Mouse (Mus musculus) gonadal fat pad, adult 2 months (tissue): ENCODE data around the gene Gm20388. TPM values are rescaled to one million over a fixed set of nuclear protein-coding genes. Genes with fewer than 3 reads are reported as not detected.

ENCODE experiments used
- DNase-seq: peaks from one replicate; pipeline ENCODE4 v3.0.0-alpha.2; 2012; ENCODE audit warnings: low read depth
- polyA plus RNA-seq: library from polyadenylated mRNA; depleted of rRNA; stranded (reverse); fragments of >200 nt; gene quantifications from 2 replicates; pipeline ENCODE4 v1.2.3, GENCODE M21; 2012

The Gm20388 gene
- polyA plus RNA-seq, 1 experiment: 119 TPM

DNA sequence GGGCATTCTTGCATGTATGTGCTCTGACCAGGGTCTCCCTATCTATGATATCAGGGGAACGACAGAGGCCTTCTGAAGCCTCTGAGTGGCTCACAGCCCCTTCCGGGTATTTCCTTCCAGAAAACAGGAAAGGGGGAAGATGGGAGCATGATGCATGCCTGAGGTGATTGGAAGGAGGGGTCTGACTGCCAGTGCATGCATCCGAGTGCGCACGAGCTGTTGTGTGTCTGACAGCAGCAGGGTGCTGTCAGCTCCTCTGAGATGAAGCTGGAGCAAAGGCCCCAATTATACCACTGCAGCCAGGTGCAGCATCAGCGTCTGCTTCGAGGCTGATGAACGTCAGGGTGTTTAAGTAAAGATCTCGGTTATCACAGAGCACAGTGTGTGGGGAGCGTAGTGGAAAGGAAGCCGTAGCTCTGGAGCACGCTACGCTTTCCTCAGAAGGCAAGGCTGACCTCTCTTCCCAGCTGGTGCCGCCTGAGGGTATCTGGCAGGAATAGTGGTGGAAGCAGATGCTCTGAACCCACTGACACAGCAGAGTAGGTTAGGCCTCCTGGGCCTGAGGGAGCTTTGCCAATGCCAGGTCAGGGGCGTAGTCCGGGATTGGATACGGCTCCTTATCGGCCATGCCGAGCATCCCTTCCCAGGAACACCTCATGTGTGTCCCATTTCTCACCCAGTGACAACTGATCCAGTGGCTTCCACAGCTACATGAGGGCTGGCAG is 2683.3 kb downstream of the Gm20388 start:
- no peak for DNase-seq

DNA sequence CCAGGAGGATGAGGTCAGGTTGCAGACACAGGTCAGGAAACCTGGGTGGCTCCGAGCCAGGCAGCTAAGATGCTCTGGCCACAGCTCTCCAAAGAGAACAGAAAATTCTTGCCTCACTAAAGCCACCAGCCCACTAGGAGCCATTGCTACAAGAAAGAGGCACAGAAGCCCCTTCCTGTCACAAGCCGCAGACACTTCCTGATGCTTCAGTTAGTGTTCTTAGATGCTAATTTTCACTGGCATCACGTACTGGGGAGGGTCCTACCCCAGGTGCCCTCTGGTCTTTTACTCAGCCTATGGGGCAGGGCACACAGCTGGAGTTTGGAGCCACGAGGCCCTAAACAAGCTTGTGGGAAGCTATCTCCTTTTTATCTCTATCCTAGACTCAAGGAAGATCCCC is 2685.4 kb downstream of the Gm20388 start:
- DNase-seq: no peak

GRCm38 (mm10) chr8:122600666-122601065 is 2690.0 kb downstream of the Gm20388 start:
- DNase-seq: no peak

DNA sequence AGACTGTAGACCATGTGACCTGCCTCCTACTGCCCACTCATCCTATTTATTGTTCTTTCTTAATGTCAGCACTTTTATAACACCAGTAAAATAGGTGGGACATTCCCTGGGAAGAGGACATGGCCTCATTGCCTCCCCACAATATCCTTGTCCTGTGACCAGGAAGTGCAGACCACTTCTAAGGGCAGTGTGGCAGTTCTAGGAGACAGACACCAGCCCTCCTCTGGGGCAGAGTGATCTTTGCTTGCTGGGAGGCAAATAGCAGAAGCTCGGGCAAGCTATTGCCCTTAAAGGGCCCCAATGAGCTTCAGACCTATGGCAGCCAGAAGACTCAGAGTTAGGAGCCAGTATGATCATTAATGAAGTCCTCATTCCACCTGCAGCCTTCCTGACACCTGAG is 2694.0 kb downstream of the Gm20388 start:
- no peak for DNase-seq

DNA sequence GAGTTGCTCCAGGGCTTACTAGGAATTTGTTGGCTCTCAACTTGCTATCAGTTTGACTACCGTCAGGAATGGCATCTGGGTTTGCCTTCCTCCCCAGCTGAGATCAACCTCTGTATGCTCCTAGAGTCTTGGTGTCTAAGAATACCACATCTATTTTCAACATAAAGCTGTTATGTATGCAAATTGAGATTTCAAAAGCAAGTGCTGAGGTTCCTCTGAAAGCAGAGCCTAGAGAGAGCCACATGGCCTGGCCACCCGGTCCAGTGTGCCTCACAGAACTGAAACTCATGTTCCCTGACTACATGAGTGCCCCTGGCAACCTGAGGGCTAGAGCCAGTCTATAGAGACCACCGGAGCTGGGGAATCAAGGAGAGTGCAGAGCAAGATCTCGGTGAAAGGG is 2694.7 kb downstream of the Gm20388 start:
- DNase-seq: no peak

- DNase-seq: no peak
Measured at GRCm38 (mm10) chr8:122606810-122607209, 2696.2 kb downstream of the Gm20388 start.

GRCm38 (mm10) chr8:122610209-122610608 is 2699.6 kb downstream of the Gm20388 start:
- no peak for DNase-seq

GRCm38 (mm10) chr8:122610612-122611277 is 2700.1 kb downstream of the Gm20388 start:
- DNase-seq: no peak

- DNase-seq: peak; percentile 50
Measured at GRCm38 (mm10) chr8:122611295-122612133, 2700.9 kb downstream of the Gm20388 start, which contains the start of the genes Galns and Trappc2l. Galns (minus strand) TSS chr8:122611463. Trappc2l (plus strand) TSS chr8:122611640.

DNA sequence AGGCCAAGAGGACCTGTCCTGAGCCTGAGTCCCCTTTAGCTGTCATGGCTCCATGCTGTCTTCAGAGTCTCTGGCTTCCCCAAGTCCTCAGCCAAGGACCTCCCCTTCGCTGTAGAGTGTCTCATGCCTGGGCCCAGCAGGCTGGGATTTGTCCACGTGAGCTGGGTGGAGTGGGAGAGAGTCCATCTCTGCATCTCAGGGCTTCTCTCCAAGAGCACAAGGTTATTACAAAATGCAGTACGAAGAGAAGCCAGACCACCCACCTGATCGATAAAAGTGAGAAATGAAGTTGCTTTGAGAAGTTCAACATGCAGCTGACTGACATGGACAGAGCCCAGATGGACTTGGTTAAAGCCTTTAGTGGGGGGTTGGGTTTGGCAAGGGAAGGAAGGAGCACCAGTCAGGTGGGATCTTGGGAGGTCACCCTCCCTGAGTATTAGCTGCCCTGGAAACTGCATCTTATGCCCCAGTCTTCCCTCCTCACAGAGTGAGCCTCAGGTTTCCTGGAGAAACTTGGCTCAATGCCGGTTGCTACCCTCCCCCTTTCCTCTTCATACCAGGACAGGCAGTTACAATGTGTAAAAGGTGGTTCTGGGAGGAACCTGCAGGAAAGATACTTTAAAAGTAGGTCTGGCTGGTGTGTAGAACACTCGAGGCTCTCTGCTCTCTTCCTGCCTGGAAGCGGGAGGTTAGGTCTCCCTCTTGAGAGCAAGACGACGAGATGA is 2705.7 kb downstream of the Gm20388 start:
- DNase-seq: no peak

DNA sequence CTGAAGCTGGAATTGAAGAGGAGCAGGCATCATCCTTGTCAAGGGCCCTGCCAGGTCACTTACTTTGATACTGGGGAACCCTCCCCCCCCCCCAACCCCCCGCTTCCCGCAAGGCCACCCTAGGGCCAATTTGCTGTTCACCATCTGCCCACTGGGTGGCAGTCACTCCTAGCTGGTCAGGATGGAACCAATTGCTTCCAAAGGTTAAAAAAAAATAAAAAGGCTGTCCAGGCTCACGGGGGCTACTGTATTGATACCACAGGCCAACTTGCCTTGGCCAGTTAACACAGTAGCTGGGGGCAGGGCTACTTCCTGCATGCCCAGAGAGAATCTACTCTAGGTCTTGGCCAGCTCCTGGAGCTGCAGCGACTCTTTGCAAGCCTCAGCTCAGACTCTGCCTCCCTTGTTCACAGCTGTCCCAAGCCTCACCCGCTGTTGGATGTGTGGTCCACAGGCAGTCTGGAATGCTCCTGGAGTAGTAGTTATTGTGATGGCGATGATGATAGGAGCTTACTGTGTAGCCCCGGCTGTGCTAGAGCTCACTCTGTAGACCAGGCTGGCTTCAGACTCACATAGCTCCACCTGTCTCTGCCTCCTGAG is 2707.4 kb downstream of the Gm20388 start:
- no peak for DNase-seq

DNA sequence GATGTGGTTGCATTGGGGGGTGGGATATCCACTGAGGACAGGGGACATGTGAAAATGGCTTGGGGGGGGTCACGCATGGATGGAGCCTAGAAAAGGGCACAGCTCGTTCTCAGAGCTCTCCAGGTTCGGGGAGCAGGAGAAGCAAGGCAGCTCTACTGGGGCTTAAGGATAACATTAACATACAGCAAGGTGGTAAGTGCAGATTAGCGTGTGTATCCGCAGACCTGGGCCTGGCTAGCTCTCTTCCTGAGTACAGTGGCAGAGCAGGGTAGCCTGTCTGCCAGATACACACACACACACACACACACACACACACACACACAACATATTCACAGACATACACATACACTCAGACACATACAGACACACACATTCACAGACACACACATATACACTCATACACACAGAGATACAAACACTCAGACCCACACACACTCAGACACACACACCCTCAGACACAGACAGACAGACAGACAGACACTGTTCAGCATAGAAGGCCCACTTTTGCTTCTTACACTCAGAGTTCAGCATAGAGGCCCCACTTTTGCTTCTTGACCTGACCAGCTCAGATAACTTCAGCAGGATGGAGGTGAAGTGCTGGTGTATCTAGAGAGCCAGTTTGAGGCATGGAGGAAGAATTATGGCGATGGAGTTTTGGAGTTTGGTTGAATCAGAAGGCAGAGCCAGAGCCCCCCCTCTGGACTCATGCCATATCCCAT is 2708.2 kb downstream of the Gm20388 start:
- DNase-seq: no peak

- no peak for DNase-seq
Measured at GRCm38 (mm10) chr8:122620446-122620845, 2709.8 kb downstream of the Gm20388 start.

GRCm38 (mm10) chr8:122622727-122623126 is 2712.1 kb downstream of the Gm20388 start, which contains the start of gene Pabpn1l:
Pabpn1l (minus strand) TSS chr8:122622739.
- no peak for DNase-seq

DNA sequence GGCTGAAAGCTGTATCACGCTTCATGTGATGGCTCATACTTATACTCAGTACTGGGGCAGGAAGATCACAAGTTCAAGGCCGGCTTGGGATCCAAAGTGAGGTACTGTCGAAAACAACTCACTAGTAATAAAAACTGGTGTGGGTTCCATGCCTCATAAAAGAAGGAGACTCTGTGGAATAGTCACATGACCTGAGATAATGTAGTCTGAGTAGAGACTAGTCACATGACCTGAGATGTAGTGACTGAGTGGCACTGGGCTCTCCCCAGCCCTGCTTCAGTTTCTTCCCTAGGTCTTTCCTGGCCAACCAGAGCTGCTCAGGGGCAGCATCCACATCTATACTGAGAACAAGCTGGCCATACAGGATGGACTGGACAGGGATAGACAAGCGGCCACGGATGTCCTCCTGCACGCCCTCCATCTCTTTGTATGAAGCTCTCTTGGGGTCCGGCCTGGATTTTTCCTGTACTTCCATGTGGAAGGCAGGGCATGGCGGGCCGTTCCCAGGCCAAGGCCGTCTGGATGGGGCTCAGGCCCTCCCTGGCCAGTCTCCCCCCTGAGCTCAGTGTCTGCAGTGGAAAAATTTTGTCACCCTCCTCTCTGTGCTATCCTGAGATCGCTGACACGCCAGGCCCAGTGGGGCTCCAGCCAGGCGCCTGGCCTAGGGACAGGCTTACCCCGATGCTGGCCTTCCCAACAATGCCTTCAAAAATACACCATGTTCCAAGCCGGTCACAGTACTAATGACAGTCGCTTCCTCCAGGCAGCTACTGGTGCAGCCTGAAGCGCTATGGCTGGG is 2713.4 kb downstream of the Gm20388 start:
- DNase-seq: no peak

- no peak for DNase-seq
Measured at GRCm38 (mm10) chr8:122624653-122625052, 2714.0 kb downstream of the Gm20388 start.

DNA sequence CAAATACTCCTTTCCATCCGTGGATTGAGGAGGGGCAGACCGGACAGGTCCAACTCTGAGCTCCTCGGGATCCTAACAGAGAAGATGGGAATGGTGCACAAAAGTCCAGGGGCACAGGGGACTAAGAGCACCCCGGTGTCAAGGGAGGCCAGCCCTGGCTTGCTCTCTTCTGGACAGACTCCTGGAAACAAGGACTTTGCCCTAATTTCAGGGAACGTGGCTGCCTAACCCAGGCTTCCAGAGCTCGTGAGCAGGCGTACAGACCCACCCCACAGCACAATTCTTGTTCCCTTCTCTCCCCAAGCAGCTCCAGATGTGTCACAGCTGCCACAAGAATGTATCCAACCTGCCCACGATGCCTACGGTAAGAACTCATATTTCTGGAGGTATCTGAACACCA is 2715.2 kb downstream of the Gm20388 start:
- DNase-seq: no peak

- DNase-seq: no peak
Measured at GRCm38 (mm10) chr8:122626896-122627295, 2716.3 kb downstream of the Gm20388 start.

- DNase-seq: no peak
Measured at GRCm38 (mm10) chr8:122629388-122629787, 2718.7 kb downstream of the Gm20388 start.

DNA sequence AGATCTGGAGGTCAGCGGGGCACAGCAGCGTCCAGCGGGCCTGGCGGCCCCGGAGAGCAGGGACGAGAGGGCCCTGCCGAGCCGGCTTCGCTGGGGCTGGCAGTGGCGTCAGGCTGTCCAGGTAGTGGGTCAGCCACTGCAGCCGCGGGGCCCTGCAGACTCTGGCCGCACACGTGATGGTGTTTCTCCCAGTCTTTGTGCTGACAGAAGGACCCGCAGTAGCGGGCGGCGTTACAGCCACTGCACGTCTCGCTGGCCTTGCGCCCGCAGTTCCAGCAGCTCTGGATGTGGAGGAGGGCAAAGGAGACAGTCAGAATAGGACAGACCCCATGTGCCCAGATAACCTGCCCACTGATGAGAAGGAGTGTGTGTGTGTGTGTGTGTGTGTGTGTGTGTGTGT is 2720.1 kb downstream of the Gm20388 start:
- DNase-seq: no peak
